Mouse (Mus musculus) small intestine, adult 2 months (tissue): ENCODE measurements at regions not wholly inside any gene's neighbourhood (a gene's known extent, or its start where the extent isn't known, plus 50 kb on each side); places are given as distances from the start of the nearest gene placed in this dataset.

Experiments used
- CTCF ChIP-seq: fragments of 200-500 bp; IDR thresholded peaks from 2 replicates; pipeline ENCODE4 v1.5.1; 2012; ENCODE audit warnings: low read depth, mild to moderate bottlenecking, control low read depth, inconsistent platforms, low read length, moderate library complexity, mixed read lengths; ENCODE audit not compliant: insufficient replicate concordance, insufficient read length; ENCODE audit errors: extremely low read depth
- POLR2A ChIP-seq: fragments of 200-500 bp; IDR thresholded peaks from 2 replicates; pipeline ENCODE4 v1.6.1; 2012; ENCODE audit warnings: low read depth, mild to moderate bottlenecking, control low read depth, inconsistent platforms, low read length, moderate library complexity

- TF ChIP-seq CTCF (no peak), POLR2A (no peak)
Observed at GRCm38 (mm10) chr17:45819143-45819542, 85.5 kb upstream of the 1600014C23Rik start.
